Mouse (Mus musculus) ovary, adult 18-20 months (tissue): ENCODE data around the gene Ephb1.
A peak's percentile ranks its signal among the peaks of the same experiment; 100 is the strongest.

Experiments
- DNase-seq: peaks from one replicate; pipeline ENCODE4 v3.0.0; 2022; ENCODE audit warnings: low spot score, mixed read lengths

Ephb1 gene

GRCm38 (mm10) chr9:102249124-102249816 lies 105.2 kb downstream of the Ephb1 start:
- DNase-seq, result no peak

GRCm38 (mm10) chr9:102245551-102245950 lies 108.9 kb downstream of the Ephb1 start:
- no peak for DNase-seq

DNA sequence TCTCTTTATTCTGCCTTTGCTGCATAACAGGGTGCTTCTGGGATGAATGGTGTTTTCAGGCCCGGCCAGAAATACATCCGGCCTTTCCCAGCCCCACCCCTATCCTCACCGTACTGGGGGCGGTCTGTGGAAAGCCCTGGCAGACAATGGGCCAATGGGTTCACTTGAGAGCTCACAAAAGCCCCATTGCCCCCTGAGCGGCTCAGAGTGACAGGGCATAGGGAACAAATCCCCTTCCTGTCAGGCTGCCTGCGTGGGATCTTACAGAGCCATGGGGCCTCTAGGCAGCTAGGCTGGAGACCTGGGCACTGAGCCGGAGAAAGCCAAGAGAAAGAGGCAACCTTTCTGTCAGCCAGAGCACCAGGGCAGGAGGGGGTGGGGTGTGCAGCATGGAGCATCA lies 111.2 kb downstream of the Ephb1 start:
- DNase-seq, result no peak

GRCm38 (mm10) chr9:102241546-102241945 lies 112.9 kb downstream of the Ephb1 start:
- no peak for DNase-seq

DNA sequence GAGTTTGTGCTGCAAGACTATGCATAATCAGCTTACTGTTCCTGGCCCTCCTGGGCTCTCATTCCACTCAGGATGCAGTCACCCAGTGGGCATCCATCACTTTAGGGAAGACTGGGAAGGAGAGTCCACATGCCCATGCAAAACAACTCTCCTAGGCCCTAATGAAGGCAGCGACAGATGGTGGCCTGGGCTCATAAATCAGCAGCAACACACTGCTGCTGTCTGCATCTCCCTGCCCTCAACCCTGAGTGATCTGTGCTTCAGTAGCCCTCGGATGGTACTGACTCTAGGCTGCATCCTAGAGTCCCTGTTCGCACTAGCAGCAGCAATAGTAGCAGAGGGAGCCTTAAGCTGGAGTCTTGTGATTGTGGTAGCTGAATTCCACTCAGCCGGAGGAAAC lies 114.3 kb downstream of the Ephb1 start:
- no peak for DNase-seq

DNA sequence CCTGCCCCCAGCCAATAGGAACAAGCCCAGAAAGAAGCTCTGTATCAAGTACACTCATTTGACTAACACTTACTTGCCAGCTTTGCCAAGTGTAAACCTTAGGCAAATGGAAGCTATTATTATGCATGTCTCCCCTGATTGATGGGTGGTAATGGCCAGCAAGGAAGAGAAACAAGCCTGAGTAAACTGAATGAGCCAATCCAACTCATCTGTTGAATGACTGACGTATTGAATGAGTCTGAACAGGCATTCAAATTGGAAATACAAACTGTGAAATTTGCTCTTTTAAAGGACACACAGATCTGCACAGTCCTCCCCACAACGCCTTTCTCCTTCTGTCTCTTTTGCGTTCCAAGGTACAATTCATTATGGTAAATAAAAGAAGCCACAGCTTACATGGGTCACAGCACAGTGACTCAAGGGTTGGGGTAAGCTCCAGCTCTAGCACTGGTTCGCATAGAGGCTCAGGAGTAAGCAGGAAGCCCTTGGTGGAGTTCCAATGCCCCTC lies 119.0 kb downstream of the Ephb1 start:
- no peak for DNase-seq

- no peak for DNase-seq
These were observed 123.2 kb downstream of the Ephb1 start for GRCm38 (mm10) chr9:102231248-102231647.

- DNase-seq, result no peak
These were observed 137.5 kb downstream of the Ephb1 start for GRCm38 (mm10) chr9:102216746-102217566.

DNA sequence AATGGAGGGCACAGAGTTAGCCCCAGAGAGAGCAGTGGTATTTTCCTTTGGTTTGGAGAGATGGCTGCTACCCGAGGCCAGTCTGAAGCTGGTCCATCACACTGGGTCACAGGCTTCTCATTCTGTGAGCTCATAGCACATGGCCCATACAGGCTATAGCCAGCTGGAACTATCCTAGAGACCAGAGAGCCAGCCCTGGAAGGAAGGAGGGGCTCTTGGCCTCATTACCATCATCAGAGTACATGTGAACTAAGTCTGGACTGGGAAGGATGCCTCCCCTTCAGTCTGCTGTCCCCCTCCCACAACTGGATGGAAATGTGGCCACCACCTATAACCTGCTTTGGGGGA lies 142.5 kb downstream of the Ephb1 start:
- no peak for DNase-seq

DNA sequence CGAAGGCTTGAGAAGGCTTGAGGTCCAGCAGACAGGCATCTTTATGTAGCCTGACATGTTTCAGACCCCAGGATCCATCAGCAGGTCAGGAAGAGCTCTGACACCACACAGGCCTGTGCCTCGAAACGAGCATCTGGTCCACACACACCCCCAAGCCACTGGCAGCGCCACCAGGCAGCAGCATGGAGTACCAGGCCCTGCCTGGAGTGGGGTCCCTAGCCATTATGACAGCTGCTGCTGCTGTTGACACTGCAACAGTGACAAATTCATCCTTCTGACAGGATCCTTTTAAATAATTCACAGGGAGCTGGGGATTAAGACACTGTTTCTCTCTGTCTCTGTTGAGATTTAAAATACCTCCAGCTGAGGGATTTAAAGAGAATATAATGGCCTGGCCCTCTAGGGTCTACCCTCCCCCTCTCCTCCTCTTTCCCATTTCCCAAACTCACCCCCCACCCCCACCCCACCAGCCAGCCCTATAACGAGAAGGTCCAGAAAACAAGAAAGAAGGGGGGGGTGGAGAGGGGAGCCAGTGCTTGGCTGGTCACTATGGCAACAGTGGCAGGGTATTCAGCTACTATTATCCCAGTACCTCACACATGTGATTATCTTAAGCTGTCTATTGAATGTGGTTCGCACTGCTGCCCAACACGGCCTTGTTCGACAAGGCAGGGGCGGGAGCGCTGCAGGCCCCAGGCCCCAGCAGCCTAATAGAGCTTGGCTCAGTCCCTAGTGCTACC lies 143.0 kb downstream of the Ephb1 start:
- no peak for DNase-seq

GRCm38 (mm10) chr9:102205518-102205917 lies 149.0 kb downstream of the Ephb1 start:
- DNase-seq, result no peak

DNA sequence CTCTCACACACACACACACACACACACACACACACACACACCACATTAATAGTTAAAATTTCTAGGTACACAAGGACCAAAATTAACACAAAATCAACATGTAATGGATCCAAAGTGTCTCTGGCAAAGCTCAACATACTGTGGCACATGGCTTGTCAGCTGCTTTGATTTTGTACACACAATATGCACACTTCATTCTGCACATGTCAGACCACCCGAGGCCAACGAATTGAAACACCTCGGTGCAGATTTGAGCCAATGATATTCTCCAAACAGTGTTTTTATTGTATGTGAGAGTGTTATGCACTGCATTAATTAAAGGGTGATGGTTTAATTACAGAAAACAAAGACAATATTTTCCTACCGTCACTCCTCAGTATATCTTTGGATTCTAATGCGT lies 152.6 kb downstream of the Ephb1 start:
- no peak for DNase-seq

- no peak for DNase-seq
These were observed 157.6 kb downstream of the Ephb1 start for GRCm38 (mm10) chr9:102196856-102197255.

DNA sequence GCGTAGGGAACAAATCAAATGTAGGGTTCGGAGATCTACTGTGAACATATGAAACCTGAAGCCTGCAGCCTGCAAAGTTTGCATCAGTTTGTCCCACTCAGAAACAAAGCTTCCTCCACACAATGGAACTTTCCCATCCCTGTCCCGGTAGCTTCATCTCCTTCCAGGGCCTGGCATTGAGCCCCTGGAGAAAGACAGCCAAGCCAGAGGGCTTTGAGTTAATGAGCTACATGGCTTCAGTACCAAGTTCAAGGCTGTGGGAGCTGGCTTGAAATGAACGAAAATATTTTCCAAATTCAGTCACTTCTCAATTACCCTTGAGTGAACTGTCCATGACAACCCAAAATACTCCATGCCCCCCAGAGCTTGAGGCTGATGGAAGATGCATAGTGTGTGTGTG lies 160.4 kb downstream of the Ephb1 start:
- no peak for DNase-seq

- no peak for DNase-seq
These were observed 161.5 kb downstream of the Ephb1 start for GRCm38 (mm10) chr9:102192724-102193685.

DNA sequence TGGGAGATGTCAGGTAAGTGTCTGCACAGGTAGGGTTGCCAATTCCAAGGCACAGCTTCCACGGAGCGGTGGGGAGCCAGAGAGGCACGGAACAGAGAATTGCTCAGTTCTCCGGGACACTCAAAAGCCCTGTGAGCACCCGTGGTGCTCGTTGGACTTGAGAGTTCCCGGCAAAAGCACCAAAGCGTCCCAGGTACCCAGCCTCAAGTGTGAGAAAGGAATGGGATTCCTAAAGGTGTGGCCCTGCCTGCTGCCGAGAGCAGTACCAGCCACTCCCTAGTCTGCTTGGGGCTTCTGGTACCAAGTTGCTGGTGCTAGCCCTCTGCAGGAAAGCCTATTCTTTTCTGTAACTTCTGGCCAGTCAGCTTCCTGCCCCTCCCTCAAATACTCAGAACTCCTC lies 164.4 kb downstream of the Ephb1 start:
- DNase-seq, result no peak

DNA sequence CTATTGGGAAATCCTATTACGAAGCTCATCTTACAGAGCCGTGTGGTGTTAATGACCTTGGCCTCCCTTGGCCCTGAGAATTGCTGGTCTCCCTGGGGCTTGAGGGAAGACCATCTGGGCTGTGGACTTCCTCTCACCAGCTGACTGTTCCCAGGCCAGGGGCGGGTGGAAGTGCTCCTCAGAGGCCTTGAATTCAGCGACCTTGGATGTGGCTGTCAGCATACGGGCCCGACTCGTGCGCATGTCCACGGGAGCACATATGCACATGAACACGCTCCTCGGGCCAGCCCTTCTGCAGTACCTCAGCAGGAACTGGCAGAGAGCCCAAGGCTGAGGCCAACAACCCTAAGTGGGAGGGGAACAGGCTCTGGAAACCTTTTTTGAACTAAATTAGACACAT lies 165.1 kb downstream of the Ephb1 start:
- peak; percentile 65 for DNase-seq

GRCm38 (mm10) chr9:102183663-102184274 lies 170.7 kb downstream of the Ephb1 start:
- DNase-seq, result no peak

GRCm38 (mm10) chr9:102181810-102182490 lies 172.5 kb downstream of the Ephb1 start:
- no peak for DNase-seq

DNA sequence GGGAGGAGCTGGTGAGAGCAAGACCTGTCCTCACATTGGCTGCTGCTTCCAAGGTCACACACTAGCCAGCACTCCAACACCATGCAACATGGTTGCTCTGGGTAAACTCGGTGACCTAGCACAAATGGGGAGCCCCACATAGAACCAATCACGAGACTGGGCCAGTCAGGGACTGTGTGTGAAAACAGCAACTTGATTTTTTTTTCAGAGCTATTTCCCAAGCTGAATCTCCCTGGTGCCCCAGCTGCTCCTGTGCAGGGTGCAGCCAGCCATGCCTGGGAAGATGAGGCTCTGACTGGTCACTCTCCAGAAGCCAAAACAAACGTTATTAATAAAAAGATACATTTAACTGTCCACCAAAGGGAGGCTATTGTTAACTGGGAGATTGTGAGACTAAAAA lies 173.2 kb downstream of the Ephb1 start:
- DNase-seq, result no peak

- DNase-seq, result no peak
These were observed 174.0 kb downstream of the Ephb1 start for GRCm38 (mm10) chr9:102180486-102180885.
